Mouse (Mus musculus): ENCODE measurements around the gene Gpx6. TPM values are rescaled to one million over a fixed set of nuclear protein-coding genes. Genes with fewer than 3 reads are reported as not detected.

Gpx6 gene
- polyA plus RNA-seq, 2 experiments = 0.19 to 0.63 TPM

DNA sequence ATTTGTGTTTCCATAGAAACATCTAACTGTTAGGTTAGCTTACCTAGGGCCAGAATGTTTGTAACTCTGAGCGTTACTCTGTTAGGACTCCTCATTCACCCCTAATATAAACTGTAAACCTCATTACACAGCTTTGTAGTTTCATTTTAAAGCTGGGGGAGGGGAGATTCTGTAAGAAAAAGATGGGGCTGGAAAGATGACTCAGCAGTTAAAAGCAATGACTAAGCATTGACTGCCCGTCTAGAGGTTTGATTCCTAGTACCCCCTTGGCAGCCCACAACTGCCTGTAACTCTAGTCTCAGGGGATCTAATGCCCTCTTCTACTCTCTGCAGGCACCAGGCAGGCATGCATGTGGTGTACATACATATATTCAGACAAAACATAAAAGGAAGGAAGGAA, 2.1 kb upstream of the Gpx6 start:
- Histone ChIP-seq H3K27ac (replicated peaks; ENCODE audit: low read depth, low read length) (no peak overlapping the region), H3K36me3 (ENCODE audit: control insufficient read depth, insufficient read depth, low read length) (no peaks in the 10 kb centered on the region), H3K4me3 (replicated peaks; ENCODE audit: low read length) (no peak overlapping the region), H3K9me3 (ENCODE audit: control insufficient read depth, low read length) (no peaks in the 10 kb centered on the region), H3K27me3 (ENCODE audit: control insufficient read depth, insufficient read depth, low read length) (no peaks in the 10 kb centered on the region), H3K4me2 (replicated peaks; ENCODE audit: low read depth, low read length, severe bottlenecking) (no peak overlapping the region), H3K9ac (ENCODE audit: low read depth, low read length, severe bottlenecking) (no peak overlapping the region), H3K4me1 (ENCODE audit: control insufficient read depth, insufficient read depth, low read length) (no peaks in the 10 kb centered on the region)
- TF ChIP-seq POLR2A (IDR thresholded peaks at IDR 0.05; ENCODE audit: borderline replicate concordance, extremely low read depth, insufficient read depth, insufficient read length) = no peak
- WGBS = 67% methylated on average over 2 of the region's 2 CpGs
- no peak for DNase-seq (ENCODE audit: low spot score)
- no peak for ATAC-seq (ENCODE audit: low FRiP score, low read depth)

DNA sequence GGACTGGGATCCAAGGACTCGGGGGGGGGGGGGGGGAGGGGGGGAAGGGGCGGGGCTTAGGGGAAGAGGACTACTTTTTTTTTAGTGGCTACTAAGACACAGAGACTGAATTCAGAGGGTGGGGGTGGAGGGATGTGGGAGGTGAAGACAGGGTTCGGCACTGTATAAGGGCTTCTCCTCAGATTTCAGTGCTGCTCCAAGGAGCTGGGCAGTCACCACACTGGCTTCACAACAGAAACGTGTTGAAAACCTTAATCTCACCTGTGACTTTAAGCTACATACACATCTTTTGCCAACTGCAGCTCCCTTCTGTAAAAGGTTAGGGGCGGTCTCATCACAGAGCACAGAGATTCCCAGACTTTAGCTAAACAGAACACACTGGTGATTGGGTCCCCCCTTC, 929 bp downstream of the Gpx6 start:
- Histone ChIP-seq H3K4me1 (ENCODE audit: control insufficient read depth, insufficient read depth, low read length) (no peaks in the 10 kb centered on the region), H3K4me3 (replicated peaks; ENCODE audit: low read length) (no peak overlapping the region), H3K36me3 (ENCODE audit: control insufficient read depth, insufficient read depth, low read length) (no peaks in the 10 kb centered on the region), H3K4me2 (replicated peaks; ENCODE audit: low read depth, low read length, severe bottlenecking) (no peak overlapping the region), H3K9me3 (ENCODE audit: control insufficient read depth, low read length) (no peaks in the 10 kb centered on the region), H3K27ac (replicated peaks; ENCODE audit: low read depth, low read length) (no peak overlapping the region), H3K27me3 (ENCODE audit: control insufficient read depth, insufficient read depth, low read length) (no peaks in the 10 kb centered on the region), H3K9ac (ENCODE audit: low read depth, low read length, severe bottlenecking) (no peak overlapping the region)
- TF ChIP-seq POLR2A (IDR thresholded peaks at IDR 0.05; ENCODE audit: borderline replicate concordance, extremely low read depth, insufficient read depth, insufficient read length) = no peak
- ATAC-seq (ENCODE audit: low FRiP score, low read depth) = no peak
- no peak for DNase-seq (ENCODE audit: low spot score)
- WGBS = 45% methylated on average over 4 of the region's 5 CpGs

DNA sequence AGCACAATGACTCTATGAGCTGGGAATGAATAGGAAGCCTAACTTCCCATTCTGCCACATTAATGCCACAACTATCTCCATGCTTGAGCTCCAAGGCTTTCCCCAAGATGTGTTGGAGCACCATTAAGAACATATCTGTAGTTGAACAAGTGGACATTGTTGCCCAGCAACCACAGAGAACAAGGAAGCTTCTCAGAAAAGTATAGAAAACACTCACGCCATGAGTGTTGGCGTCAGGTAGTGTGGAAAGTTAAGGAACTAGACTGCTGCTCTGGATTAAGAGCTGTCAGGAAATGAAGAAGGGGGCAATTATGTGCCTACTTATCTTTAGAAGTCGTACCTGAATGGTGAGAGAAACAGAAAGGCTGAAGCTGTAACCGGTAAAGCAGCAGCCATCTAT, 2.0 kb downstream of the Gpx6 start:
- DNase-seq (ENCODE audit: low spot score) = no peak
- 78% methylated on average over 4 of the region's 4 CpGs for WGBS

DNA sequence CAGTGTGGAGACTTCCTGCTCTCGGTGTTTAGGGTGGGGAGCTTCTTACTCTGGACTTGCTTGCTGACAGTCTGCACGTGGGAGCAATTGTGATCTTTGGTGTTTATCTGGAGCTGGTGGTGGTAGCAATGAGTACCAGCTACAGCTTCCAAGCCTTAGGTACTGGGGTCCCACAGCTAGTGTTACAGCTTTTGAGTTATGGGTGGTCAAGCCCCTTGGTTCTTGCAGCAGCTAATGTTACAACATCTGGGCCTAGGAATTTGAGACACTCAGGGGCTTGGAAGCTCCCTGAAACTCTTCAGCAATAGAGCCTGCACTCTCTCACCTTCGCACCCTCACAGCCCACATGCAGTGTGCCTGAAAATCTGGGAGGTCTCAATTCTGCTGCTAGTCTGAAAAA, 8.3 kb downstream of the Gpx6 start:
- Histone ChIP-seq H3K9me3 (ENCODE audit: control insufficient read depth, low read length) (no peaks in the 10 kb centered on the region), H3K4me2 (replicated peaks; ENCODE audit: low read depth, low read length, severe bottlenecking) (no peak overlapping the region), H3K27me3 (ENCODE audit: control insufficient read depth, insufficient read depth, low read length) (no peaks in the 10 kb centered on the region), H3K27ac (replicated peaks; ENCODE audit: low read depth, low read length) (no peak overlapping the region), H3K4me3 (replicated peaks; ENCODE audit: low read length) (no peak overlapping the region), H3K4me1 (ENCODE audit: control insufficient read depth, insufficient read depth, low read length) (no peaks in the 10 kb centered on the region), H3K36me3 (ENCODE audit: control insufficient read depth, insufficient read depth, low read length) (no peaks in the 10 kb centered on the region), H3K9ac (ENCODE audit: low read depth, low read length, severe bottlenecking) (no peak overlapping the region)
- ATAC-seq (ENCODE audit: low FRiP score, low read depth) (no peak), DNase-seq (ENCODE audit: low spot score) (no peak)
- no peak for TF ChIP-seq POLR2A (IDR thresholded peaks at IDR 0.05; ENCODE audit: borderline replicate concordance, extremely low read depth, insufficient read depth, insufficient read length)
- WGBS = 68% methylated on average over 3 of the region's 3 CpGs

More for the DNA sequence above, 2.0 kb downstream of the Gpx6 start:
- Histone ChIP-seq H3K4me2 (replicated peaks; ENCODE audit: low read depth, low read length, severe bottlenecking) (no peak overlapping the region), H3K27ac (replicated peaks; ENCODE audit: low read depth, low read length) (no peak overlapping the region), H3K9ac (ENCODE audit: low read depth, low read length, severe bottlenecking) (no peak overlapping the region), H3K4me1 (ENCODE audit: control insufficient read depth, insufficient read depth, low read length) (no peaks in the 10 kb centered on the region), H3K4me3 (replicated peaks; ENCODE audit: low read length) (no peak overlapping the region), H3K27me3 (ENCODE audit: control insufficient read depth, insufficient read depth, low read length) (no peaks in the 10 kb centered on the region), H3K36me3 (ENCODE audit: control insufficient read depth, insufficient read depth, low read length) (no peaks in the 10 kb centered on the region), H3K9me3 (ENCODE audit: control insufficient read depth, low read length) (no peaks in the 10 kb centered on the region)
- no peak for ATAC-seq (ENCODE audit: low FRiP score, low read depth)
- no peak for TF ChIP-seq POLR2A (IDR thresholded peaks at IDR 0.05; ENCODE audit: borderline replicate concordance, extremely low read depth, insufficient read depth, insufficient read length)

DNA sequence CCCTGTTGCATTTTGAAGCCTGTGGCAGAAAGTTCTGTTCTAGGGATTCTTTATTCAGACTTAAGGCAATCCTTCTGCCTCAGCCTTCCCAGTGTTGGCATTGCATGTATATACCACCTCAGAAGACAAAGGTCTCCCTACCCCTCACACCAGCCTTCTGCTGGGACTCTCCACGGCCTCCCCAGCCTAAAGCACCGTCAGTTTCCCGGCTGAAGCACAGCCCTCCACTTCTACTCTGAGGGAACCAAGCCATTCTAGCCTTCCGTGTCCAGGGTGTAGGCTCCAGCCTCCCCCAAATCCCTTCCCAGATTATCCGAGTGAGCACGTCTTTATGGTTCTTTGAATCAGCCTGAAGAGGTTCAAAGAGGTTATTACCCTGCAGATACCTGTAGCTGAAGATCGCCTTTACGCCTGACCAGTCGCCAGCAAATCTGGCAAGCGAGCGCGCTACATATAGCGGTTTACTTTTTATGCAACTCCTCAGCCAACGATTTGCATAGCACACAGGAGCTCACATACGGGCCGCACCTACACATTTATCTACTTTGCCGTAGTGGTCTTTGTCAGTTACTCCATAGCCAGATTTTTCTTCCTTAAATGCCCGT, 10.1 kb downstream of the Gpx6 start:
- DNase-seq (ENCODE audit: low spot score) (peak; percentile 6), ATAC-seq (ENCODE audit: low FRiP score, low read depth) (no peak)
- peak overlapping the region; percentile 41 for H3K4me2 ChIP-seq (replicated peaks; ENCODE audit: low read depth, low read length, severe bottlenecking)
- peak overlapping the region; percentile 25; the same call in 1 of the 2 replicates for H3K9ac ChIP-seq (ENCODE audit: low read depth, low read length, severe bottlenecking)
- no peaks in the 10 kb centered on the region for H3K27me3 ChIP-seq (ENCODE audit: control insufficient read depth, insufficient read depth, low read length)
- H3K9me3 ChIP-seq (ENCODE audit: control insufficient read depth, low read length) = no peaks in the 10 kb centered on the region
- TF ChIP-seq POLR2A (IDR thresholded peaks at IDR 0.05; ENCODE audit: borderline replicate concordance, extremely low read depth, insufficient read depth, insufficient read length) = no peak
- H3K27ac ChIP-seq (replicated peaks; ENCODE audit: low read depth, low read length) = no peak overlapping the region
- WGBS = 5% methylated on average over 18 of the region's 18 CpGs
- H3K4me3 ChIP-seq (replicated peaks; ENCODE audit: low read length) = peak overlapping the region; percentile 28
- H3K4me1 ChIP-seq (ENCODE audit: control insufficient read depth, insufficient read depth, low read length) = no peaks in the 10 kb centered on the region
- H3K36me3 ChIP-seq (ENCODE audit: control insufficient read depth, insufficient read depth, low read length) = no peaks in the 10 kb centered on the region
